Mouse (Mus musculus) forebrain, embryonic 16.5 days (tissue): ENCODE results near the gene Sart1. TPM values are rescaled to one million over a fixed set of nuclear protein-coding genes. Genes with fewer than 3 reads are reported as not detected.
A peak's percentile ranks its signal among the peaks of the same experiment; 100 is the strongest.

Experiments used
- ATAC-seq: fragments of 200-750 bp; cut with Nextera tagmentation; 2 replicates; pipeline ENCODE4 v1.8.0; 2017; ENCODE audit warnings: mild to moderate bottlenecking, moderate library complexity
- H3K27ac ChIP-seq: fragments of 300-500 bp; sonication (generic); 2 replicates; pipeline ENCODE4 v1.5.1; 2014; ENCODE audit warnings: low read length, control low read depth
- H3K27me3 ChIP-seq: fragments of 300-500 bp; sonication (generic); replicated peaks from 2 replicates; pipeline ENCODE4 v1.6.1; 2014; ENCODE audit warnings: low read length; ENCODE audit not compliant: control insufficient read depth, insufficient read depth
- H3K36me3 ChIP-seq: fragments of 300-500 bp; sonication (generic); 2 replicates; pipeline ENCODE4 v1.6.1; 2014; ENCODE audit not compliant: control insufficient read depth, insufficient read depth
- H3K4me1 ChIP-seq: fragments of 300-500 bp; sonication (generic); replicated peaks from 2 replicates; pipeline ENCODE4 v1.6.1; 2014; ENCODE audit warnings: low read length; ENCODE audit not compliant: control insufficient read depth, insufficient read depth
- H3K4me2 ChIP-seq: fragments of 300-500 bp; sonication (generic); 2 replicates; pipeline ENCODE4 v1.6.1; 2014; ENCODE audit warnings: mild to moderate bottlenecking, low read length, control low read depth
- H3K4me3 ChIP-seq: fragments of 300-500 bp; sonication (generic); replicated peaks from 2 replicates; pipeline ENCODE4 v1.5.1; 2014; ENCODE audit warnings: mild to moderate bottlenecking, low read length, control low read depth
- H3K9ac ChIP-seq: fragments of 300-500 bp; sonication (generic); replicated peaks from 2 replicates; pipeline ENCODE4 v1.6.1; 2014; ENCODE audit warnings: low read depth, low read length, control low read depth
- H3K9me3 ChIP-seq: fragments of 300-500 bp; sonication (generic); 2 replicates; pipeline ENCODE4 v1.6.1; 2016; ENCODE audit warnings: low read length; ENCODE audit not compliant: control insufficient read depth
- WGBS: fragments of 180-500 bp; shearing (Covaris S2); extraction: QIAGEN DNeasy Blood & Tissue Kit; methylation state at CpG from one replicate; pipeline ENCODE4 v1.1.7; 2014; 5-methylcytosine and 5-hydroxymethylcytosine counted together
- polyA plus RNA-seq: library from polyadenylated mRNA; unstranded; fragments of >200 nt; fragmentation: Nextera tagmentation; extraction: Ambion mirVana; gene quantifications from 2 replicates; pipeline ENCODE4 v1.2.1, GENCODE M21; 2015

The Sart1 gene
- polyA plus RNA-seq, 1 experiment from 2014 or later, result 75.1 TPM

DNA sequence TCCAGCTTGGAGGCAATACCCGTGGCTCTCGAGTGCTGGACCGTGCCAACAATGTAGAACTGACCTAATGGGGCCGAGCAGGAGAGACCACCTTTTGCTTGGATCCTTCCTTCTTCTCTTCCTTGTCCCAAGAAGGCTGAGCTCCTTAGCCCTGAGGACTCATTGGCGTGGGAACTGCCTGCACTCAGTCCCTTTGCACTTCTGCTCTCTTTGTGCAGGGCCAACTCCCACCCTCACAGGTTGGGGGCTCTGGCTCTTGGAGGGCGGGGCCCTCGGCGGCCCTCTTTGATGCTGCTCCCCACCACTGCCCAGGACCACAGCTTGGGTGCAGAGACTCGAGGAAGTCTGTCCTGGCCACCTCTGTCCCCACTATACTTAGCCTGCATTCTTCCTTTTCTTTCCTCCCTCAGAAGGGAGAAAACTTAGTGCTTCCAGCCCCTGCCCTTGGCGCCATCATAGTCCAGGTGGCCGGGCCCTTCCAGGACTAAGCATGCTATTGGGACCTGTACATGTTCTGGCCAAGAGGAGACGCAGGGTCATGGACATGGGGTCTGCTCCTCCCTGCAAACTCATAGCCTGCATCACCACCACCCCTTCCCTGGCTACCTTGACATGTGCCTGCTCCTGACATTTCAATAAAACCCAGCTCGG lies 38.3 kb upstream of the Sart1 start:
- H3K4me2 ChIP-seq, result no peak overlapping the region
- H3K9ac ChIP-seq, result no peak overlapping the region
- no peak overlapping the region for H3K27ac ChIP-seq
- no peak for ATAC-seq
- no peak overlapping the region for H3K4me3 ChIP-seq
- H3K9me3 ChIP-seq, result no peaks in the 10 kb centered on the region
- 92% methylated on average over 13 of the region's 13 CpGs for WGBS
- no peaks in the 10 kb centered on the region for H3K27me3 ChIP-seq
- peaks cover 37% of the 10 kb centered on the region for H3K4me1 ChIP-seq
- H3K36me3 ChIP-seq, result peaks cover 7% of the 10 kb centered on the region; the same call in 1 of the 2 replicates

DNA sequence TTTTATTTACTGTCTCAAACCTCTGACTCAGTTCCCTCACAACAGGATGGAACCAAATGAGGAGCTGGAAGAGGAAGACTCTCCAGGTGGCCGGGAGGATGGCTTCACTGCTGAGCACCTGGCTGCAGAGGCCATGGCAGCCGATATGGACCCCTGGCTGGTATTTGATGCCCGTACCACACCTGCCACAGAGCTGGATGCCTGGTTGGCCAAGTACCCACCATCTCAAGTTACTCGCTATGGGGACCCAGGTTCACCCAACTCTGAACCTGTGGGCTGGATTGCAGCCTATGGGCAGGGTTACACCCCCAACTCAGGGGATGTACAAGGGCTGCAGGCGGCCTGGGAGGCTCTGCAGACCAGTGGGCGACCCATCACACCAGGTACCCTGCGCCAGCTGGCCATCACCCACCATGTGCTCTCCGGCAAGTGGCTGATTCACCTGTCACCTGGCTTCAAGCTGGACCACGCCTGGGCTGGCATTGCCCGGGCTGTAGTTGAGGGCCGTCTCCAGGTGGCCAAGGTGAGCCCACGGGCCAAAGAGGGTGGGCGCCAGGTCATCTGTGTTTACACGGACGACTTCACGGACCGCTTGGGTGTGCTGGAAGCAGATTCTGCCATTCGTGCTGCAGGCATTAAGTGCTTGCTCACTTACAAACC lies 37.5 kb upstream of the Sart1 start:
- Histone ChIP-seq H3K9me3 (no peaks in the 10 kb centered on the region), H3K36me3 (peaks cover 7% of the 10 kb centered on the region; the same call in 1 of the 2 replicates), H3K4me2 (peak overlapping the region; percentile 83), H3K4me3 (peak overlapping the region; percentile 78), H3K27ac (peak overlapping the region; percentile 85), H3K4me1 (peaks cover 37% of the 10 kb centered on the region), H3K9ac (peak overlapping the region; percentile 98), H3K27me3 (no peaks in the 10 kb centered on the region)
- no peak for ATAC-seq
- WGBS, result 87% methylated on average over 18 of the region's 18 CpGs

GRCm38 (mm10) chr19:5424782-5425741 lies 36.6 kb upstream of the Sart1 start, which contains the start of the genes Drap1 and AI837181:
Gene Drap1, minus strand, starts transcription at chr19:5424979.
Gene AI837181, plus strand, starts transcription at chr19:5425144.
- peaks cover 8% of the 10 kb centered on the region; the same call in 1 of the 2 replicates for H3K36me3 ChIP-seq
- H3K27ac ChIP-seq, result peak within 1 kb of the TSS; percentile 85
- H3K4me2 ChIP-seq, result peak within 1 kb of the TSS; percentile 91
- peak within 1 kb of the TSS; percentile 78 for H3K4me3 ChIP-seq
- H3K9me3 ChIP-seq, result no peaks in the 10 kb centered on the region
- peak; percentile 96 for ATAC-seq
- peak within 1 kb of the TSS; percentile 98 for H3K9ac ChIP-seq
- peaks cover 37% of the 10 kb centered on the region for H3K4me1 ChIP-seq
- under 1% methylated on average over 73 of the region's 87 CpGs for WGBS
- H3K27me3 ChIP-seq, result no peaks in the 10 kb centered on the region

DNA sequence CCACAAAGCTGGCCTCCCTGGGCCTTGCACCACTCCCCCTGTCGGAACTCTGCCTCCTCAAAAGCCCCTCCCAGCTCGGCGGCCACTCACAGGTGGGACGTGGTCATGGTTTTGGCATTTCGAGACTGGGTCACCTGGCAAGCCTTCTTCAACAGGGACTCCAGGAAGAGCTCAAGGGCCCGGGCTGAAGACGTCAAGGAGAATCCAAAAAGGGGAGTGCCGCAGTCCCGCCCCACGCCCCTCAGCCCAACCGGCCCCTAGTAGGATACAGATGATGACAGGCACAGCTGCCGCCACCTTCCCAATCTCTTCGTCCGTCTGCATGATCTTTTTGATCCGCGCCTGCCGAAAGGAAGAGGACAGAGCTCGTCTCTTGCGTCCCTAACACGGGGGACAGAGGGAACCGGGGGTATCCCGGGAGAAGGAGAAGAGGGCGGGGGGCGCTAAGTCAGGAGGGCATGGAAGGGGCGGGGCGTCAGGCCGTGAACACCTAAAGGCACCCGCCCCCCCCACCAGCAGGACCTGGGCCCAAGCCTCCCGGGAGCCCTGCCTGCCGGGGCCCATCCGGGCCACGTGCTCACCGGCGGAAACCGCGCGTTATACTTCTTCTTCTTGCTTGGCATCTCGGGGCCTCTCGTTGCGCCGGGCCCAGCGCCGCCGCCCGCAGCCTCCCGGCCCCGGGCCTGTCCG lies 35.7 kb upstream of the Sart1 start:
- under 1% methylated on average over 32 of the region's 48 CpGs for WGBS
- peaks cover 9% of the 10 kb centered on the region; the same call in 1 of the 2 replicates for H3K36me3 ChIP-seq

DNA sequence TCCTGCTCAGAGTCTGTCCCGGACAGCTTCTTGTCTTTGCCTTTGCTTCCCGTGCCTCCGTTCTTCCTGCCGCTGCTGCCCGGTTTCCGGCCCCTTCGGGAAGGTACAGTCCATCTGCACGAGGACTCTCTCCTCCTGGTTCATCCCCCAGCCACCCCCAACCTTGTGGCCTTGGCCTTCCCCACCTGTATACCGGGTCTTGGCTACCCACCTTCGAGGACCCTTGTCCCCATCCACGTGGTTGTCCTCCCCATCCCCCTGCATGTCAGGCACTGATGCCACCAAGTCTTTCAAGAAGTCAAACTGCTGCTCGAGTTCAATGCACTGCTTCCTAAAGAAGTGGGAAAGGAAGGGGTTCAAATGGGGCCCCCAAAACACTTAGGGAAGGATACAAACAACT lies 35.1 kb upstream of the Sart1 start:
- no peak for ATAC-seq
- H3K9me3 ChIP-seq, result no peaks in the 10 kb centered on the region
- WGBS, result 63% methylated on average over 12 of the region's 12 CpGs
- H3K9ac ChIP-seq, result peak overlapping the region; percentile 92
- peaks cover 37% of the 10 kb centered on the region for H3K4me1 ChIP-seq
- H3K27ac ChIP-seq, result no peak overlapping the region
- H3K36me3 ChIP-seq, result peaks cover 9% of the 10 kb centered on the region; the same call in 1 of the 2 replicates
- peak overlapping the region; percentile 78 for H3K4me3 ChIP-seq
- H3K4me2 ChIP-seq, result peak overlapping the region; percentile 91
- H3K27me3 ChIP-seq, result no peaks in the 10 kb centered on the region

More for the DNA sequence above, 35.7 kb upstream of the Sart1 start:
- H3K4me3 ChIP-seq, result peak overlapping the region; percentile 78
- no peak; the same call in none of the 2 replicates for ATAC-seq
- no peaks in the 10 kb centered on the region for H3K9me3 ChIP-seq
- peak overlapping the region; percentile 91 for H3K4me2 ChIP-seq
- H3K27ac ChIP-seq, result peak overlapping the region; percentile 80
- peak overlapping the region; percentile 92 for H3K9ac ChIP-seq
- no peaks in the 10 kb centered on the region for H3K27me3 ChIP-seq
- H3K4me1 ChIP-seq, result peaks cover 37% of the 10 kb centered on the region

DNA sequence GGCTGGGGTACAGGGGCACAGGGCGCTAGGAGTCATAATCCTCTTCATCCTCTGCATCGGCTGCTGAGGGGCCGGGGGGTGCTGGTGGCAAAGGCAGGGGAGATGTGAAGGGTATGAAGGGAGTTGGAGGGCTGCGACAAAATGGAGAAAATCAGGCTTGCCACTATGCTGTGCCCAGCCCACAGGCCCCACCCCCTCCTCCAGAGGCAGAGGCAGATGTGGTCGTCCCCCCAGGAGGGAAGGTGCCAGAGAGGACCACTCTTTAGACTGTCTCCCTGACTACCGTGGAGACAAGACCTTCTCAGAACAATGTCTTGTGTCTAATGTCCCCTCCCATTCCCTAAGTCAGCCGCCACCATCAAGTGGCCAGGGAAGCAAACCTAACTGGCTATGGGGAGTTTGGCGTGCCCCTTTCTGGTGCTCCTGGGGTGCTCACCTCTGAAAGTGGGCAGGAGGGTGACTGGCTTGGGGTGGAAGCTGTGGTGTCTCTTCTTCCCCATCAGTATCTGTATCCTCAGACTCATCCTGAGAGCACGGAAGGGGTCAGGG lies 34.5 kb upstream of the Sart1 start:
- 71% methylated on average over 9 of the region's 9 CpGs for WGBS
- no peak overlapping the region for H3K4me3 ChIP-seq
- peaks cover 37% of the 10 kb centered on the region for H3K4me1 ChIP-seq
- H3K27me3 ChIP-seq, result no peaks in the 10 kb centered on the region
- no peak overlapping the region; the same call in 1 of the 2 replicates for H3K4me2 ChIP-seq
- H3K9ac ChIP-seq, result peak overlapping the region; percentile 92; the same call in 1 of the 2 replicates
- H3K36me3 ChIP-seq, result peaks cover 9% of the 10 kb centered on the region; the same call in 1 of the 2 replicates
- no peak overlapping the region for H3K27ac ChIP-seq
- no peaks in the 10 kb centered on the region for H3K9me3 ChIP-seq
- no peak for ATAC-seq

DNA sequence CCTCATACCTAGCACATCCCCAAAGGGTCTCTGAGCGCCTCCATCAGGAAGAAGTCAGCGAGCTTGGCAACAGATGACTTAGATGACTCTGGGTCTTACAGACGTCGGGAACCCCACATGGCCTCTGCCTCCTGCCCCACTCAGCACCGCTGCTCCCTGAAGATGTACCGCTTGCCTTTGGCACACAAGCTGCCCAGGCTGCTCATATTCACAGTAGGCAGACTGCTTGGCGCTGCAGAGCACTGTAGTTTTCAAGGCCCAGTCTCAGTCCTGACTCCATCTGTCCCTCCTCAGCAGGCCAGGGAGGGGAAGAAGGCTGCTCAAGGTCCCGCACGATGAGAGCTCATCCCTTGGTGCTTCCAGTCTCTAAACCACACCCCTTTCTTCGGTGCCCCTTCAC lies 33.8 kb upstream of the Sart1 start:
- 81% methylated on average over 10 of the region's 10 CpGs for WGBS

GRCm38 (mm10) chr19:5421784-5422183 lies 33.3 kb upstream of the Sart1 start:
- no peak for ATAC-seq
- H3K9ac ChIP-seq, result no peak overlapping the region
- peaks cover 35% of the 10 kb centered on the region for H3K4me1 ChIP-seq
- H3K4me3 ChIP-seq, result no peak overlapping the region
- no peaks in the 10 kb centered on the region for H3K9me3 ChIP-seq
- H3K27ac ChIP-seq, result no peak overlapping the region
- peaks cover 9% of the 10 kb centered on the region; the same call in 1 of the 2 replicates for H3K36me3 ChIP-seq
- no peak overlapping the region for H3K4me2 ChIP-seq
- 90% methylated on average over 5 of the region's 5 CpGs for WGBS
- H3K27me3 ChIP-seq, result no peaks in the 10 kb centered on the region

More for the DNA sequence above, 33.8 kb upstream of the Sart1 start:
- Histone ChIP-seq H3K27me3 (no peaks in the 10 kb centered on the region), H3K9me3 (no peaks in the 10 kb centered on the region), H3K9ac (no peak overlapping the region), H3K4me2 (no peak overlapping the region), H3K36me3 (peaks cover 9% of the 10 kb centered on the region; the same call in 1 of the 2 replicates), H3K4me1 (peaks cover 37% of the 10 kb centered on the region), H3K4me3 (no peak overlapping the region), H3K27ac (no peak overlapping the region)
- no peak for ATAC-seq
